Comparison of ENCODE assay signal across 8 mouse cellular contexts in the genomic region with DNA sequence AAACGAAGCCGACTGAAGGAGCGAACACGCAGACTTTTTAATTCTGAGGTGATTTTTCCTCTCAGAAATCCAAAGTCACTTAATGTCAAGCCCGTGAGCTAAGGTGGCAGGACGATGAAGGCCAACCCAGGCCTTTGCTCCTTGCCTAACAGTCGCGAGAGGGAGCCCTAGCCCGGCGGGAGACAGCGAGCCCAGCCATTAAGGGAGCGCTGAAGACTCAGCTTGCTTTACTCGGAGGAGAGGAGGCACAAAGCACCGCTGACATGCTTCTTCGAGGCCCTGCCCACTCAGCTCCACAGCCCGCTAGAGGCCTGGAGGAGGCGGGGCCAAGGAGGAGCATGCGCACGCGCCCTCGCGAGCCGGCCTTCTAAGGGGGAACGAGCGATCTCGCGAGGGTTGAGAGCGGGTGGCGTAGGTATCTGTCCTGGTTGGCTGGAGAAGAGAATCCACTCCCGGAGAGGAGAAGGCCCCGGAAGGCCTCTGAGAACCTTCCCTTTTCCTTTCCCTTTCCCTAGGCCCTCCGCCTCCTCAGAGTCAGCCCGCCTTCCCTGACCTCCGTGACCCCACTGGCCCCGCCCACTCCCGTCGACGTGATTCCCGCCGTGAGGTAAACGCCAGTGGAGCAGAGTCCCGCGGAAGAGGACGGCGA. TPM values are rescaled to one million over a fixed set of nuclear protein-coding genes. Genes with fewer than 3 reads are reported as not detected.
DNase-seq lines count a peak whose midpoint lies in the region; ATAC-seq lines count a peak whose summit lies in the region.
"Not testable (repeated sequence)": the region's sequence is repeated elsewhere in the genome, so short reads cannot be mapped to it uniquely, and the experiment has no call there.

No protein-coding gene starts in this region.

- peak overlapping the region; percentile 32 for H3K4me3 ChIP-seq in embryonic facial prominence, embryonic 12.5 days
- H3K4me3 ChIP-seq in heart, embryonic 11.5 days (ENCODE audit: low read depth, low read length): peak overlapping the region; percentile 38
- H3K4me3 ChIP-seq in hindbrain, embryonic 16.5 days (ENCODE audit: low read length): peak overlapping the region; percentile 32
- 0 out of 2 replicates have a peak overlapping the region, but pooled peaks have one; percentile 23 for H3K4me3 ChIP-seq in limb, embryonic 11.5 days (ENCODE audit: low read depth, low read length)
- H3K4me3 ChIP-seq in midbrain, embryonic 10.5 days: peak overlapping the region; percentile 47
- peak overlapping the region; percentile 30 for H3K4me3 ChIP-seq in neural tube, embryonic 15.5 days (replicated peaks)

- not testable (repeated sequence) for H3K27me3 ChIP-seq in embryonic facial prominence, embryonic 12.5 days; heart, embryonic 11.5 days (ENCODE audit: control insufficient read depth, insufficient read depth, low read length); hindbrain, embryonic 16.5 days (replicated peaks; ENCODE audit: control insufficient read depth, insufficient read depth, low read length); limb, embryonic 11.5 days (ENCODE audit: control insufficient read depth, insufficient read depth, low read length); midbrain, embryonic 10.5 days (ENCODE audit: low read depth, poor library complexity, severe bottlenecking); neural tube, embryonic 15.5 days (replicated peaks)

- H3K9ac ChIP-seq in embryonic facial prominence, embryonic 12.5 days; heart, embryonic 11.5 days (ENCODE audit: low read depth, low read length); hindbrain, embryonic 16.5 days (ENCODE audit: low read depth, low read length); limb, embryonic 11.5 days (ENCODE audit: low read length); neural tube, embryonic 15.5 days (replicated peaks): not testable (repeated sequence)

- peak; percentile 97 for DNase-seq in ES-CJ7 (ENCODE audit: low read depth, low spot score)
- not testable (repeated sequence) for DNase-seq in limb, embryonic 11.5 days (ENCODE audit: low spot score)
- DNase-seq in midbrain, embryonic 10.5 days (ENCODE audit: low spot score): peak; percentile 20
- peak; percentile 34 for DNase-seq in urinary bladder, adult 2 months (ENCODE audit: low spot score)

- not testable (repeated sequence) for H3K27ac ChIP-seq in embryonic facial prominence, embryonic 12.5 days; heart, embryonic 11.5 days (ENCODE audit: low read depth, low read length); hindbrain, embryonic 16.5 days (ENCODE audit: low read depth, low read length); limb, embryonic 11.5 days (replicated peaks; ENCODE audit: low read depth, low read length); midbrain, embryonic 10.5 days (replicated peaks); neural tube, embryonic 15.5 days (replicated peaks)

- peak overlapping the region; percentile 41 for H3K4me2 ChIP-seq in embryonic facial prominence, embryonic 12.5 days (replicated peaks)
- H3K4me2 ChIP-seq in heart, embryonic 11.5 days: peak overlapping the region; percentile 61
- H3K4me2 ChIP-seq in hindbrain, embryonic 16.5 days (ENCODE audit: low read length): peak overlapping the region; percentile 48
- H3K4me2 ChIP-seq in limb, embryonic 11.5 days (ENCODE audit: low read depth, severe bottlenecking): peak overlapping the region; percentile 29; the same call in 1 of the 2 replicates
- peak overlapping the region; percentile 52 for H3K4me2 ChIP-seq in neural tube, embryonic 15.5 days

- H3K9me3 ChIP-seq in embryonic facial prominence, embryonic 12.5 days: peaks cover 27% of the 10 kb centered on the region
- H3K9me3 ChIP-seq in heart, embryonic 11.5 days (replicated peaks; ENCODE audit: control insufficient read depth, low read length); limb, embryonic 11.5 days (ENCODE audit: control insufficient read depth, low read length): not testable (repeated sequence)
- H3K9me3 ChIP-seq in hindbrain, embryonic 16.5 days (ENCODE audit: control insufficient read depth, low read length): peaks cover 24% of the 10 kb centered on the region
- peaks cover 40% of the 10 kb centered on the region for H3K9me3 ChIP-seq in midbrain, embryonic 10.5 days (replicated peaks)
- H3K9me3 ChIP-seq in neural tube, embryonic 15.5 days (replicated peaks): peaks cover 26% of the 10 kb centered on the region

- ATAC-seq in embryonic facial prominence, embryonic 12.5 days (ENCODE audit: insufficient number of reproducible peaks, insufficient read depth, low FRiP score, low TSS enrichment); heart, embryonic 11.5 days (replicated peaks; ENCODE audit: insufficient number of reproducible peaks, low FRiP score, low TSS enrichment); hindbrain, embryonic 16.5 days; limb, embryonic 11.5 days (ENCODE audit: insufficient number of reproducible peaks, low FRiP score, low TSS enrichment, low read depth); neural tube, embryonic 15.5 days (ENCODE audit: low FRiP score): not testable (repeated sequence)

- WGBS in embryonic facial prominence, embryonic 12.5 days: 34% methylated on average over 44 of the region's 45 CpGs
- WGBS in heart, embryonic 11.5 days (ENCODE audit: insufficient replicate concordance): 30% methylated on average over 40 of the region's 45 CpGs
- WGBS in hindbrain, embryonic 16.5 days: 35% methylated on average over 45 of the region's 45 CpGs
- WGBS in limb, embryonic 11.5 days: 35% methylated on average over 32 of the region's 45 CpGs
- 34% methylated on average over 45 of the region's 45 CpGs for WGBS in midbrain, embryonic 10.5 days
- 35% methylated on average over 45 of the region's 45 CpGs for WGBS in neural tube, embryonic 15.5 days

- not testable (repeated sequence) for H3K36me3 ChIP-seq in embryonic facial prominence, embryonic 12.5 days; heart, embryonic 11.5 days (ENCODE audit: control insufficient read depth, insufficient read depth, low read length); hindbrain, embryonic 16.5 days (ENCODE audit: control insufficient read depth, insufficient read depth, low read length); limb, embryonic 11.5 days (ENCODE audit: control insufficient read depth, insufficient read depth, low read length); midbrain, embryonic 10.5 days; neural tube, embryonic 15.5 days

- not testable (repeated sequence) for H3K4me1 ChIP-seq in embryonic facial prominence, embryonic 12.5 days; heart, embryonic 11.5 days (ENCODE audit: control insufficient read depth, insufficient read depth, low read length); hindbrain, embryonic 16.5 days (ENCODE audit: control insufficient read depth, insufficient read depth, low read depth, low read length); limb, embryonic 11.5 days (ENCODE audit: control insufficient read depth, insufficient read depth, low read length); midbrain, embryonic 10.5 days; neural tube, embryonic 15.5 days

RNA-seq across cellular contexts. Expression of a gene that starts 30.0 kb away (rescaled TPM):
- 0.10 and 0.11 TPM in 2 replicates for polyA plus RNA-seq in embryonic facial prominence, embryonic 12.5 days (2016; fragmentation: Nextera tagmentation; extraction: Ambion mirVana)
- 0.11 and 0.17 TPM in 2 replicates for polyA plus RNA-seq in heart, embryonic 11.5 days (2014; fragmentation: Nextera tagmentation; extraction: Ambion mirVana)
- not detected in 2 replicates for polyA plus RNA-seq in hindbrain, embryonic 16.5 days (2015; fragmentation: Nextera tagmentation; extraction: Ambion mirVana)
- polyA plus RNA-seq in limb, embryonic 11.5 days (2014; fragmentation: Nextera tagmentation; extraction: Ambion mirVana): 0.05 TPM in 1 of 2 replicates, not detected in the other
- polyA plus RNA-seq in midbrain, embryonic 10.5 days (2016; fragmentation: Nextera tagmentation; extraction: Ambion mirVana): 0.06 TPM in 1 of 2 replicates, not detected in the other
- polyA plus RNA-seq in neural tube, embryonic 15.5 days (2015; fragmentation: Nextera tagmentation; extraction: Ambion mirVana): 0.13 TPM in 1 of 2 replicates, not detected in the other
- polyA plus RNA-seq in urinary bladder, adult 2 months (2012; rRNA removed): 0.12 and 0.17 TPM in 2 replicates
